Mouse (Mus musculus) lung, embryonic 14.5 days (tissue): Measurements from ENCODE around the gene Aar2. TPM values are rescaled to one million over a fixed set of nuclear protein-coding genes. Genes with fewer than 3 reads are reported as not detected.

Experiments used
- ATAC-seq: fragments of 200-750 bp; cut with Nextera tagmentation; 2 replicates; pipeline ENCODE4 v1.8.0; 2017; ENCODE audit warnings: mild to moderate bottlenecking, moderate TSS enrichment, moderate library complexity; ENCODE audit not compliant: insufficient read depth
- DNase-seq: peaks from one replicate; pipeline ENCODE4 v3.0.0-alpha.2; 2015
- H3K27ac ChIP-seq: fragments of 300-500 bp; sonication (generic); 2 replicates; pipeline ENCODE4 v1.5.1; 2014; ENCODE audit warnings: low read depth, mild to moderate bottlenecking, moderate library complexity
- H3K27me3 ChIP-seq: fragments of 300-500 bp; sonication (generic); 2 replicates; pipeline ENCODE4 v1.6.1; 2014; ENCODE audit warnings: low read length, control low read depth; ENCODE audit not compliant: insufficient read depth
- H3K36me3 ChIP-seq: fragments of 300-500 bp; sonication (generic); 2 replicates; pipeline ENCODE4 v1.6.1; 2014; ENCODE audit warnings: control low read depth; ENCODE audit not compliant: insufficient read depth
- H3K4me1 ChIP-seq: fragments of 300-500 bp; sonication (generic); 2 replicates; pipeline ENCODE4 v1.6.1; 2014; ENCODE audit warnings: antibody characterized with exemption, control low read depth; ENCODE audit not compliant: insufficient read depth
- H3K4me2 ChIP-seq: fragments of 300-500 bp; sonication (generic); 2 replicates; pipeline ENCODE4 v1.6.1; 2014; ENCODE audit warnings: mild to moderate bottlenecking
- H3K4me3 ChIP-seq: fragments of 300-500 bp; sonication (generic); 2 replicates; pipeline ENCODE4 v1.5.1; 2014; ENCODE audit warnings: low read depth, low read length
- H3K9ac ChIP-seq: fragments of 300-500 bp; sonication (generic); 2 replicates; pipeline ENCODE4 v1.6.1; 2014
- H3K9me3 ChIP-seq: fragments of 300-500 bp; sonication (generic); 2 replicates; pipeline ENCODE4 v1.6.1; 2016; ENCODE audit warnings: low read depth, low read length, control low read depth
- CTCF ChIP-seq: IDR thresholded peaks from 2 replicates; pipeline ENCODE4 v1.5.1; 2016; ENCODE audit warnings: antibody characterized with exemption, low read depth
- WGBS: fragments of 180-500 bp; shearing (Covaris S2); extraction: QIAGEN DNeasy Blood & Tissue Kit; methylation state at CpG from one replicate; pipeline ENCODE4 v1.1.7; 2014; 5-methylcytosine and 5-hydroxymethylcytosine counted together
- polyA plus RNA-seq: library from polyadenylated mRNA; unstranded; fragments of >200 nt; fragmentation: Nextera tagmentation; extraction: Ambion mirVana; gene quantifications from 2 replicates; pipeline ENCODE4 v1.2.1, GENCODE M21; 2014

The Aar2 gene
- polyA plus RNA-seq, 1 experiment from 2014 or later = 39.0 TPM

- Histone ChIP-seq H3K4me3 (no peak overlapping the region), H3K27me3 (no peaks in the 10 kb centered on the region), H3K9me3 (no peaks in the 10 kb centered on the region), H3K4me2 (no peak overlapping the region), H3K36me3 (no peaks in the 10 kb centered on the region), H3K4me1 (no peaks in the 10 kb centered on the region), H3K27ac (no peak overlapping the region), H3K9ac (no peak overlapping the region)
- no peak for TF ChIP-seq CTCF
- no peak for ATAC-seq
- WGBS = 58% methylated on average over 10 of the region's 10 CpGs
- no peak for DNase-seq
These were observed 33.9 kb downstream of the Aar2 start for GRCm38 (mm10) chr2:156581244-156581643.

- no peaks in the 10 kb centered on the region for H3K36me3 ChIP-seq
- no peaks in the 10 kb centered on the region for H3K4me1 ChIP-seq
- 75% methylated on average over 10 of the region's 10 CpGs for WGBS
- no peak overlapping the region for H3K27ac ChIP-seq
- no peak overlapping the region for H3K9ac ChIP-seq
- no peaks in the 10 kb centered on the region for H3K27me3 ChIP-seq
- no peak for TF ChIP-seq CTCF
- no peak for DNase-seq
- no peak overlapping the region for H3K4me3 ChIP-seq
- ATAC-seq = no peak
- H3K9me3 ChIP-seq = no peaks in the 10 kb centered on the region
- no peak overlapping the region for H3K4me2 ChIP-seq
These were observed 35.5 kb downstream of the Aar2 start for GRCm38 (mm10) chr2:156582887-156583286.

GRCm38 (mm10) chr2:156584154-156584796 lies 36.9 kb downstream of the Aar2 start:
- H3K36me3 ChIP-seq = no peaks in the 10 kb centered on the region
- no peak for ATAC-seq
- peak; percentile 53 for TF ChIP-seq CTCF
- H3K4me3 ChIP-seq = no peak overlapping the region
- H3K27me3 ChIP-seq = no peaks in the 10 kb centered on the region
- H3K4me1 ChIP-seq = no peaks in the 10 kb centered on the region
- 54% methylated on average over 11 of the region's 11 CpGs for WGBS
- no peak overlapping the region for H3K4me2 ChIP-seq
- DNase-seq = peak; percentile 15
- H3K27ac ChIP-seq = no peak overlapping the region
- H3K9ac ChIP-seq = no peak overlapping the region
- no peaks in the 10 kb centered on the region for H3K9me3 ChIP-seq

GRCm38 (mm10) chr2:156584797-156585471 lies 37.5 kb downstream of the Aar2 start:
- no peaks in the 10 kb centered on the region for H3K9me3 ChIP-seq
- no peak overlapping the region for H3K4me2 ChIP-seq
- no peaks in the 10 kb centered on the region for H3K27me3 ChIP-seq
- no peak overlapping the region for H3K9ac ChIP-seq
- DNase-seq = peak; percentile 8
- no peaks in the 10 kb centered on the region for H3K36me3 ChIP-seq
- no peak for ATAC-seq
- no peak overlapping the region for H3K27ac ChIP-seq
- no peaks in the 10 kb centered on the region for H3K4me1 ChIP-seq
- no peak for TF ChIP-seq CTCF
- 48% methylated on average over 14 of the region's 14 CpGs for WGBS
- H3K4me3 ChIP-seq = no peak overlapping the region

- no peak for TF ChIP-seq CTCF
- Histone ChIP-seq H3K36me3 (no peaks in the 10 kb centered on the region), H3K9ac (no peak overlapping the region), H3K9me3 (no peaks in the 10 kb centered on the region), H3K27me3 (no peaks in the 10 kb centered on the region), H3K4me1 (no peaks in the 10 kb centered on the region), H3K4me2 (no peak overlapping the region), H3K27ac (no peak overlapping the region), H3K4me3 (no peak overlapping the region)
- DNase-seq (no peak), ATAC-seq (no peak)
- 86% methylated on average over 9 of the region's 9 CpGs for WGBS
These were observed 42.1 kb downstream of the Aar2 start for GRCm38 (mm10) chr2:156589481-156589880.

GRCm38 (mm10) chr2:156594987-156595490 lies 47.7 kb downstream of the Aar2 start:
- TF ChIP-seq CTCF = no peak
- Histone ChIP-seq H3K4me3 (no peak overlapping the region), H3K9ac (no peak overlapping the region), H3K27me3 (no peaks in the 10 kb centered on the region), H3K9me3 (no peaks in the 10 kb centered on the region), H3K27ac (no peak overlapping the region), H3K36me3 (no peaks in the 10 kb centered on the region), H3K4me2 (no peak overlapping the region), H3K4me1 (no peaks in the 10 kb centered on the region)
- ATAC-seq (no peak), DNase-seq (no peak)
- WGBS = 62% methylated on average over 15 of the region's 15 CpGs

GRCm38 (mm10) chr2:156602581-156602980 lies 55.2 kb downstream of the Aar2 start:
- no peak overlapping the region for H3K4me2 ChIP-seq
- DNase-seq (no peak), ATAC-seq (no peak)
- no peaks in the 10 kb centered on the region for H3K36me3 ChIP-seq
- no peak overlapping the region for H3K27ac ChIP-seq
- WGBS = 80% methylated on average over 7 of the region's 7 CpGs
- no peaks in the 10 kb centered on the region for H3K27me3 ChIP-seq
- no peak overlapping the region for H3K4me3 ChIP-seq
- TF ChIP-seq CTCF = no peak
- no peaks in the 10 kb centered on the region for H3K4me1 ChIP-seq
- no peaks in the 10 kb centered on the region for H3K9me3 ChIP-seq
- H3K9ac ChIP-seq = no peak overlapping the region
